Mouse (Mus musculus) kidney, postnatal 0 days (tissue): ENCODE data around the gene Nfkb1. TPM values are rescaled to one million over a fixed set of nuclear protein-coding genes. Genes with fewer than 3 reads are reported as not detected.

Source experiments
- ATAC-seq: fragments of 200-750 bp; cut with Nextera tagmentation; replicated peaks from 2 replicates; pipeline ENCODE4 v1.8.0; 2017; ENCODE audit warnings: low read depth, moderate number of reproducible peaks, moderate TSS enrichment, moderate library complexity; ENCODE audit not compliant: low FRiP score
- DNase-seq: peaks from one replicate; pipeline ENCODE4 v3.0.0-alpha.2; 2016; ENCODE audit warnings: low spot score
- H3K27ac ChIP-seq: fragments of 300-500 bp; sonication (generic); 2 replicates; pipeline ENCODE4 v1.5.1; 2014; ENCODE audit warnings: mild to moderate bottlenecking
- H3K27me3 ChIP-seq: fragments of 300-500 bp; sonication (generic); 2 replicates; pipeline ENCODE4 v1.6.1; 2014; ENCODE audit warnings: low read length, mixed read lengths; ENCODE audit not compliant: insufficient read depth
- H3K36me3 ChIP-seq: fragments of 300-500 bp; sonication (generic); 2 replicates; pipeline ENCODE4 v1.6.1; 2014; ENCODE audit warnings: low read length, mixed read lengths; ENCODE audit not compliant: insufficient read depth
- H3K4me1 ChIP-seq: fragments of 300-500 bp; sonication (generic); replicated peaks from 2 replicates; pipeline ENCODE4 v1.6.1; 2014; ENCODE audit warnings: antibody characterized with exemption, low read length, mixed read lengths; ENCODE audit not compliant: insufficient read depth
- H3K4me2 ChIP-seq: fragments of 300-500 bp; sonication (generic); 2 replicates; pipeline ENCODE4 v1.6.1; 2014; ENCODE audit warnings: mild to moderate bottlenecking, low read length, moderate library complexity, mixed read lengths
- H3K4me3 ChIP-seq: fragments of 300-500 bp; sonication (generic); replicated peaks from 2 replicates; pipeline ENCODE4 v1.5.1; 2014; ENCODE audit warnings: low read depth, low read length
- H3K9ac ChIP-seq: fragments of 300-500 bp; sonication (generic); 2 replicates; pipeline ENCODE4 v1.6.1; 2014; ENCODE audit warnings: low read depth, low read length
- H3K9me3 ChIP-seq: fragments of 300-500 bp; sonication (generic); replicated peaks from 2 replicates; pipeline ENCODE4 v1.6.1; 2016; ENCODE audit warnings: low read length, inconsistent platforms, mixed read lengths
- CTCF ChIP-seq: IDR thresholded peaks from 2 replicates; pipeline ENCODE4 v1.5.1; 2016; ENCODE audit warnings: antibody characterized with exemption, low read depth, mild to moderate bottlenecking, moderate library complexity
- WGBS: fragments of 180-500 bp; shearing (Covaris S2); extraction: QIAGEN DNeasy Blood & Tissue Kit; methylation state at CpG from one replicate; pipeline ENCODE4 v1.1.7; 2014; 5-methylcytosine and 5-hydroxymethylcytosine counted together
- polyA plus RNA-seq: library from polyadenylated mRNA; unstranded; fragments of >200 nt; fragmentation: Nextera tagmentation; extraction: Ambion mirVana; gene quantifications from 2 replicates; pipeline ENCODE4 v1.2.1, GENCODE M21; 2015

Gene Nfkb1
- polyA plus RNA-seq, 1 experiment from 2014 or later: 19.3 TPM

- H3K36me3 ChIP-seq: peaks cover 54% of the 10 kb centered on the region
- no peak for ATAC-seq
- H3K27ac ChIP-seq: no peak overlapping the region
- WGBS: 78% methylated on average over 10 of the region's 10 CpGs
- no peaks in the 10 kb centered on the region for H3K9me3 ChIP-seq
- no peak overlapping the region for H3K4me3 ChIP-seq
- H3K4me1 ChIP-seq: 0 out of 2 replicates have a peak, but pooled peaks cover 4% of the 10 kb centered on the region
- TF ChIP-seq CTCF: no peak
- no peak overlapping the region for H3K9ac ChIP-seq
- H3K4me2 ChIP-seq: no peak overlapping the region
- no peaks in the 10 kb centered on the region for H3K27me3 ChIP-seq
- DNase-seq: no peak
Observed at GRCm38 (mm10) chr3:135604626-135605417, 86.5 kb downstream of the Nfkb1 start.

DNA sequence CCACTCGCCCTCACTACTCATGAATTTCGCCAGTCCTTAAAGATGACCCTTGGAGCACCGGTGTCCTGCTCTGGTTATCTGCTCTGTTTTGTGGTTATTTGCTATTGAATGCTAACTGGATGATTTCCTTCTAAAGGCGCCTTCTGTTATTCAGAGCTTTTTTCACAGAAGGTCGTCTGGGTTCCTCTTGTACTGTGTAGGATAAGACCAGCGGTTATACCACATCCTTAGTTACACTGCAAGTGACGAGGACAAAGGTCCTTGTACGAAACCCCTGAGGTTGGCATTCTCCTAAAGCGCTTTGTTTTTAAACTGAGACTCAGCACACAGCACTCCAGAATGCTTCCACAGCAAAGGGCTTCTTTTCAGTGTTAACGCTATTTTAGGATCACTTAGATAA lies 88.6 kb downstream of the Nfkb1 start:
- TF ChIP-seq CTCF: no peak
- 90% methylated on average over 10 of the region's 10 CpGs for WGBS

DNA sequence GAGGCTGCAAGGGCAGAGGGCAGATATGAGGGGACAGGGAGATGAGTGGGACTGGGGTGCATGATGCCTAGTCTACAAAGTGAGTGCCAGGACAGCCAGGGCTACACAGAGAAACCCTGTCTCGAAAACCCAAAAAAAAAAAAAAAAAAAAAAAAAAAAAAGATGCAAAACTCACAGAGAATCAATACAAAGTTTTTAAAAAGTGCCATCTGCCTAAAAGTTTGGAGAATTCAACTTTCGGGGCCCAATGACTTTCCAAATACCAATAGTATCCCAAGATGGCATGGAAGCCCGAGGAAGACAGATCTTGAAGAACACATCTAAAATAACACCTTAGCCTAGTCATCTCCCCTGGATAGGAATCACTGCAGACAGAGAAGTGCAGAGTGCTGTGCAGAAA lies 93.0 kb downstream of the Nfkb1 start:
- no peaks in the 10 kb centered on the region for H3K27me3 ChIP-seq
- no peak for DNase-seq
- no peak for TF ChIP-seq CTCF
- H3K4me3 ChIP-seq: no peak overlapping the region
- no peak overlapping the region for H3K9ac ChIP-seq
- H3K4me2 ChIP-seq: no peak overlapping the region
- peaks cover 33% of the 10 kb centered on the region for H3K36me3 ChIP-seq
- H3K4me1 ChIP-seq: no peaks in the 10 kb centered on the region
- 81% methylated on average over 3 of the region's 3 CpGs for WGBS
- H3K9me3 ChIP-seq: no peaks in the 10 kb centered on the region
- H3K27ac ChIP-seq: no peak overlapping the region
- ATAC-seq: no peak

More for the DNA sequence above, 88.6 kb downstream of the Nfkb1 start:
- H3K9me3 ChIP-seq: no peaks in the 10 kb centered on the region
- no peak overlapping the region for H3K4me3 ChIP-seq
- no peaks in the 10 kb centered on the region for H3K27me3 ChIP-seq
- ATAC-seq (no peak), DNase-seq (no peak)
- no peak overlapping the region for H3K27ac ChIP-seq
- no peak overlapping the region for H3K9ac ChIP-seq
- H3K4me1 ChIP-seq: 0 out of 2 replicates have a peak, but pooled peaks cover 4% of the 10 kb centered on the region
- H3K36me3 ChIP-seq: peaks cover 49% of the 10 kb centered on the region
- H3K4me2 ChIP-seq: no peak overlapping the region

GRCm38 (mm10) chr3:135597014-135597413 lies 94.3 kb downstream of the Nfkb1 start:
- DNase-seq (peak; percentile 40), ATAC-seq (no peak)
- no peak for TF ChIP-seq CTCF
- WGBS: 70% methylated on average over 4 of the region's 4 CpGs
- Histone ChIP-seq H3K36me3 (peaks cover 34% of the 10 kb centered on the region), H3K4me1 (no peaks in the 10 kb centered on the region), H3K9ac (no peak overlapping the region), H3K4me3 (no peak overlapping the region), H3K9me3 (no peaks in the 10 kb centered on the region), H3K27ac (peak overlapping the region; percentile 52), H3K27me3 (no peaks in the 10 kb centered on the region), H3K4me2 (no peak overlapping the region)

DNA sequence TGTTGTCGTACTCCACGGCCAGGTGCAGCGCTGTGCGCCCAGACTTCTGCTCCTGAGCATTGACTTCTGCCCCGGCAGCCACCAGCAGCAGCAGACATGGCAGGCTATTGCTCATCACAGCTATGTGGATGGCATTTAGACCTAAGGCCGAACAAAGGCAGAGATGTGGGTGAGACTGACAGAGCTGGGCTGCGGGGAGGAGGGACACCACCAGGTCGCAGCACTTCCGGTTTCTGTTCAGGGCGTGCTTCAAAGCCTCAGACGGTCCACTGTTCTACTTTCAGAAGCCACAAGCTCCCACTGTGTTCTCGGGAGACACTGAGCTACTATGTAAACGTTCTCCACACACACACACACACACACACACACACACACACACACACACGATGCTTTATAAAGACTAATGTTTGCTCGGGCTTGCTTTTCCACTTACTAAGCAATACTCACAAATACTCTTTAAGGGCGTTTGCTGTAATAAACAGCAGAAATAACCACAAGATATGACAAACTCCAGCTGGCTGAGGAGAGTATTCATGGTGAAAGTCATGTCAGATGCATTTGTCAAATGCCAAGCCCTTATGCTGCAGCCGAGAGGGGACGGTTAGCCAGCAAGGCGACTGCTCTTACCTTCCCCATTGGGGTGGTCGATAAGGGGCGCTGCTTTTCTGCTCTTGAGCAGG lies 97.0 kb downstream of the Nfkb1 start:
- H3K27me3 ChIP-seq: no peaks in the 10 kb centered on the region
- ATAC-seq (0 out of 2 replicates have a peak, but pooled peaks have one; percentile 23), DNase-seq (peak; percentile 44)
- peaks cover 34% of the 10 kb centered on the region for H3K36me3 ChIP-seq
- no peak overlapping the region for H3K27ac ChIP-seq
- no peak overlapping the region for H3K4me3 ChIP-seq
- 0 out of 2 replicates have a peak, but pooled peaks have one; percentile 2 for TF ChIP-seq CTCF
- no peak overlapping the region for H3K9ac ChIP-seq
- no peaks in the 10 kb centered on the region for H3K9me3 ChIP-seq
- no peaks in the 10 kb centered on the region for H3K4me1 ChIP-seq
- 75% methylated on average over 21 of the region's 21 CpGs for WGBS
- no peak overlapping the region for H3K4me2 ChIP-seq

- ATAC-seq (no peak), DNase-seq (no peak)
- Histone ChIP-seq H3K4me3 (no peak overlapping the region), H3K27me3 (no peaks in the 10 kb centered on the region), H3K36me3 (peaks cover 50% of the 10 kb centered on the region), H3K4me2 (no peak overlapping the region), H3K9ac (no peak overlapping the region), H3K27ac (no peak overlapping the region), H3K4me1 (no peaks in the 10 kb centered on the region), H3K9me3 (no peaks in the 10 kb centered on the region)
- no peak for TF ChIP-seq CTCF
- 70% methylated on average over 4 of the region's 4 CpGs for WGBS
Observed at GRCm38 (mm10) chr3:135592011-135592410, 99.3 kb downstream of the Nfkb1 start.
